Mouse (Mus musculus): Measurements from ENCODE around the gene Clec2d. TPM values are rescaled to one million over a fixed set of nuclear protein-coding genes. Genes with fewer than 3 reads are reported as not detected.

Gene Clec2d
- polyA plus RNA-seq, 1 experiment from 2014 or later = 0.98 TPM

DNA sequence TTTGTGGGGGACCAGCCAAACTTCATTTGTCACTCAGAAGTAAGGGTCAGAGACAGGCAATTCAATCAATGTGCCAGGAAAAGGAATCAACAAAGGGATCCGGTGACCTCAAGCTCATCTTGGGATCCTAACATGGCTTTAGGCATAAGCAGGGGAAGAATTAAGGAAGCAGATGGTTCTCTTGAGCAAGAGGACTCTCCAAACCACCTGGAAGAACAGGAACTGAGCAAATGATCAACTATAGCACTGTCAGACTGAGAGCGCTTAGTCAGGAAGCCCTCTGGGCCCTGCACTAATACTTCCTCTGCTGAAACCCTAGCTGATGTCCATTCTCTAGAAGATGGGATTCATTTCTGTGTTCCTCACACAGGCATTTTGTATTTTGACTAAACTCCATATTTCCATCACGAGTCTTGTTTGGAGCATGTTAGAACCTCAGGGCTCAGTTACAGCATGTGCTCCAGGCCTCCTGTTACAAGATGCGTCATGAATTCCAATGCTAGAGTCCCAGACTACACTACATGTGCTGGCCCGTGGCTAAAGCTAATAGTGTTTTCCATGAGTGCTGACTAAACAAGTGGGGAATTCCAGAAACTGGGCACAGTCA lies 55.5 kb downstream of the Clec2d start:
- Histone ChIP-seq H3K4me2 (ENCODE audit: low read depth, low read length) (no peak overlapping the region), H3K9ac (ENCODE audit: low read length) (no peak overlapping the region), H3K4me1 (ENCODE audit: control insufficient read depth, insufficient read depth, low read length) (peaks cover 7% of the 10 kb centered on the region; the same call in 1 of the 2 replicates), H3K27me3 (ENCODE audit: control insufficient read depth, insufficient read depth, low read length) (no peaks in the 10 kb centered on the region), H3K36me3 (ENCODE audit: control insufficient read depth, insufficient read depth) (no peaks in the 10 kb centered on the region), H3K27ac (ENCODE audit: low read length) (peak overlapping the region; percentile 77), H3K9me3 (replicated peaks; ENCODE audit: control insufficient read depth, low read length) (no peaks in the 10 kb centered on the region), H3K4me3 (ENCODE audit: low read length) (no peak overlapping the region)
- WGBS = 71% methylated on average over 5 of the region's 5 CpGs
- no peak for ATAC-seq (replicated peaks; ENCODE audit: extremely low read depth, insufficient read depth, low FRiP score)

Small RNA genes within 50 kb of the gene (microRNA-seq; reads per million reads assigned to microRNA genes)
- gene Gm27514 = not detected

Other genes starting within 250 kb of the Clec2d start
- gene Clec2g, start 246.2 kb upstream of the Clec2d start, polyA plus RNA-seq (2015; fragmentation: Nextera tagmentation; extraction: Ambion mirVana) = not detected in 2 replicates
- 0.54 and 0.55 TPM in 2 replicates for gene Klrb1f, start 134.7 kb upstream of the Clec2d start, polyA plus RNA-seq (2015; fragmentation: Nextera tagmentation; extraction: Ambion mirVana)
- gene Clec2e, start 79.7 kb upstream of the Clec2d start, polyA plus RNA-seq (2015; fragmentation: Nextera tagmentation; extraction: Ambion mirVana) = 0.24 TPM in 1 of 2 replicates, not detected in the other
- gene Cd69, start 94.8 kb downstream of the Clec2d start, polyA plus RNA-seq (2015; fragmentation: Nextera tagmentation; extraction: Ambion mirVana) = 0.31 and 0.53 TPM in 2 replicates
- not detected in 2 replicates for gene 4922502D21Rik, start 151.2 kb downstream of the Clec2d start, polyA plus RNA-seq (2015; fragmentation: Nextera tagmentation; extraction: Ambion mirVana)
- 1.1 and 1.3 TPM in 2 replicates for gene Clec12a, start 162.1 kb downstream of the Clec2d start, polyA plus RNA-seq (2015; fragmentation: Nextera tagmentation; extraction: Ambion mirVana)
- 0.12 and 0.21 TPM in 2 replicates for gene Clec12b, start 205.3 kb downstream of the Clec2d start, polyA plus RNA-seq (2015; fragmentation: Nextera tagmentation; extraction: Ambion mirVana)
- gene Clec1b, start 216.7 kb downstream of the Clec2d start, polyA plus RNA-seq (2015; fragmentation: Nextera tagmentation; extraction: Ambion mirVana) = 3.9 and 4.7 TPM in 2 replicates
- gene Clec9a, start 228.2 kb downstream of the Clec2d start, polyA plus RNA-seq (2015; fragmentation: Nextera tagmentation; extraction: Ambion mirVana) = 0.39 and 0.45 TPM in 2 replicates

Measured in heart, embryonic 16.5 days (tissue).